Mouse (Mus musculus): ENCODE results near the gene Nrf1.

The Nrf1 gene

GRCm38 (mm10) chr6:30147058-30147457, 99.3 kb downstream of the Nrf1 start:
- no peak for DNase-seq (ENCODE audit: low read depth, low spot score)

GRCm38 (mm10) chr6:30147753-30148152, 100.0 kb downstream of the Nrf1 start:
- no peak for DNase-seq (ENCODE audit: low read depth, low spot score)

- no peak for DNase-seq (ENCODE audit: low read depth, low spot score)
Observed at GRCm38 (mm10) chr6:30150471-30150870, 102.7 kb downstream of the Nrf1 start.

GRCm38 (mm10) chr6:30152163-30152562, 104.4 kb downstream of the Nrf1 start:
- DNase-seq (ENCODE audit: low read depth, low spot score), result no peak

GRCm38 (mm10) chr6:30152649-30153048, 104.9 kb downstream of the Nrf1 start:
- DNase-seq (ENCODE audit: low read depth, low spot score), result no peak

- no peak for DNase-seq (ENCODE audit: low read depth, low spot score)
Observed at GRCm38 (mm10) chr6:30153076-30153475, 105.3 kb downstream of the Nrf1 start.

- DNase-seq (ENCODE audit: low read depth, low spot score), result no peak
Observed at GRCm38 (mm10) chr6:30153733-30154415, 106.1 kb downstream of the Nrf1 start.

GRCm38 (mm10) chr6:30159516-30160045, 111.8 kb downstream of the Nrf1 start:
- no peak for DNase-seq (ENCODE audit: low read depth, low spot score)

GRCm38 (mm10) chr6:30160408-30160807, 112.6 kb downstream of the Nrf1 start:
- no peak for DNase-seq (ENCODE audit: low read depth, low spot score)

GRCm38 (mm10) chr6:30161618-30162017, 113.8 kb downstream of the Nrf1 start:
- no peak for DNase-seq (ENCODE audit: low read depth, low spot score)

- no peak for DNase-seq (ENCODE audit: low read depth, low spot score)
Observed at GRCm38 (mm10) chr6:30162091-30162490, 114.3 kb downstream of the Nrf1 start.

GRCm38 (mm10) chr6:30166349-30166748, 118.6 kb downstream of the Nrf1 start:
- DNase-seq (ENCODE audit: low read depth, low spot score), result no peak

GRCm38 (mm10) chr6:30167192-30167591, 119.4 kb downstream of the Nrf1 start:
- DNase-seq (ENCODE audit: low read depth, low spot score), result no peak

- no peak for DNase-seq (ENCODE audit: low read depth, low spot score)
Observed at GRCm38 (mm10) chr6:30168275-30168674, 120.5 kb downstream of the Nrf1 start.

- DNase-seq (ENCODE audit: low read depth, low spot score), result no peak
Observed at GRCm38 (mm10) chr6:30169148-30169547, 121.4 kb downstream of the Nrf1 start.

- no peak for DNase-seq (ENCODE audit: low read depth, low spot score)
Observed at GRCm38 (mm10) chr6:30171226-30171625, 123.4 kb downstream of the Nrf1 start.

GRCm38 (mm10) chr6:30171967-30172366, 124.2 kb downstream of the Nrf1 start:
- no peak for DNase-seq (ENCODE audit: low read depth, low spot score)

GRCm38 (mm10) chr6:30172441-30172819, 124.6 kb downstream of the Nrf1 start:
- DNase-seq (ENCODE audit: low read depth, low spot score), result no peak

- DNase-seq (ENCODE audit: low read depth, low spot score), result no peak
Observed at GRCm38 (mm10) chr6:30172820-30173550, 125.2 kb downstream of the Nrf1 start.

GRCm38 (mm10) chr6:30173551-30174460, 126.0 kb downstream of the Nrf1 start:
- DNase-seq (ENCODE audit: low read depth, low spot score), result no peak

- DNase-seq (ENCODE audit: low read depth, low spot score), result no peak
Observed at GRCm38 (mm10) chr6:30174461-30175224, 126.9 kb downstream of the Nrf1 start.

Measured in forelimb bud, embryonic 11.5 days (tissue).